Mouse (Mus musculus) limb, embryonic 15.5 days (tissue): Measurements from ENCODE around the gene Tmsb15l. TPM values are rescaled to one million over a fixed set of nuclear protein-coding genes. Genes with fewer than 3 reads are reported as not detected.

Experiments
- ATAC-seq: fragments of 200-750 bp; cut with Nextera tagmentation; 2 replicates; pipeline ENCODE4 v1.8.0; 2017; ENCODE audit warnings: low read depth, moderate TSS enrichment; ENCODE audit not compliant: insufficient number of reproducible peaks, low FRiP score, low TSS enrichment
- H3K27ac ChIP-seq: fragments of 300-500 bp; sonication (generic); 2 replicates; pipeline ENCODE4 v1.5.1; 2015; ENCODE audit warnings: moderate library complexity, mild to moderate bottlenecking, inconsistent platforms
- H3K27me3 ChIP-seq: fragments of 300-500 bp; sonication (generic); 2 replicates; pipeline ENCODE4 v1.6.1; 2015; ENCODE audit warnings: inconsistent platforms
- H3K36me3 ChIP-seq: fragments of 300-500 bp; sonication (generic); 2 replicates; pipeline ENCODE4 v1.6.1; 2015; ENCODE audit warnings: inconsistent platforms
- H3K4me1 ChIP-seq: fragments of 300-500 bp; sonication (generic); 2 replicates; pipeline ENCODE4 v1.6.1; 2015; ENCODE audit warnings: inconsistent platforms
- H3K4me2 ChIP-seq: fragments of 300-500 bp; sonication (generic); 2 replicates; pipeline ENCODE4 v1.6.1; 2015; ENCODE audit warnings: mild to moderate bottlenecking, inconsistent platforms
- H3K4me3 ChIP-seq: fragments of 300-500 bp; sonication (generic); 2 replicates; pipeline ENCODE4 v1.5.1; 2015; ENCODE audit warnings: mild to moderate bottlenecking, inconsistent platforms
- H3K9ac ChIP-seq: fragments of 300-500 bp; sonication (generic); 2 replicates; pipeline ENCODE4 v1.6.1; 2015; ENCODE audit warnings: inconsistent platforms
- H3K9me3 ChIP-seq: fragments of 300-500 bp; sonication (generic); 2 replicates; pipeline ENCODE4 v1.6.1; 2016; ENCODE audit warnings: inconsistent platforms
- WGBS: fragments of 180-500 bp; shearing (Covaris S2); methylation state at CpG from one replicate; pipeline ENCODE4 v1.1.7; 2015; 5-methylcytosine and 5-hydroxymethylcytosine counted together
- polyA plus RNA-seq: library from polyadenylated mRNA; unstranded; fragments of >200 nt; fragmentation: Nextera tagmentation; extraction: Ambion mirVana; gene quantifications from 2 replicates; pipeline ENCODE4 v1.2.1, GENCODE M21; 2015

The Tmsb15l gene
- 4.0 and 5.2 TPM in 2 replicates for polyA plus RNA-seq

- Histone ChIP-seq H3K27me3 (no peaks in the 10 kb centered on the region), H3K9ac (peak within 1 kb of the TSS; percentile 37; the same call in 1 of the 2 replicates), H3K4me3 (peak within 1 kb of the TSS; percentile 47), H3K9me3 (no peaks in the 10 kb centered on the region), H3K4me1 (no peaks in the 10 kb centered on the region), H3K4me2 (peak within 1 kb of the TSS; percentile 45), H3K36me3 (no peaks in the 10 kb centered on the region), H3K27ac (no peak within 1 kb of the TSS)
- ATAC-seq: peak; percentile 98
- 28% methylated on average over 15 of the region's 15 CpGs for WGBS
Measured at GRCm38 (mm10) chrX:136976424-136977084, at the start of gene Tmsb15l, which contains the start of gene Tmsb15b1. Tmsb15l (minus strand) TSS chrX:136976869. Tmsb15b1 (minus strand) TSS chrX:136976874.

- Histone ChIP-seq H3K27me3 (no peaks in the 10 kb centered on the region), H3K9ac (no peak overlapping the region), H3K4me3 (no peak overlapping the region), H3K27ac (no peak overlapping the region), H3K9me3 (no peaks in the 10 kb centered on the region), H3K4me1 (no peaks in the 10 kb centered on the region), H3K36me3 (no peaks in the 10 kb centered on the region), H3K4me2 (no peak overlapping the region)
- ATAC-seq: no peak
- WGBS: 21% methylated on average over 1 of the region's 1 CpGs
Measured at GRCm38 (mm10) chrX:137019310-137019709, 42.6 kb upstream of the Tmsb15l start.

GRCm38 (mm10) chrX:137017668-137018067 is 41.0 kb upstream of the Tmsb15l start:
- H3K9me3 ChIP-seq: no peaks in the 10 kb centered on the region
- no peak overlapping the region for H3K4me2 ChIP-seq
- no peaks in the 10 kb centered on the region for H3K4me1 ChIP-seq
- no peak overlapping the region for H3K4me3 ChIP-seq
- ATAC-seq: no peak
- H3K9ac ChIP-seq: no peak overlapping the region
- WGBS: 44% methylated on average over 1 of the region's 1 CpGs
- H3K36me3 ChIP-seq: no peaks in the 10 kb centered on the region
- H3K27ac ChIP-seq: no peak overlapping the region
- no peaks in the 10 kb centered on the region for H3K27me3 ChIP-seq

GRCm38 (mm10) chrX:137015099-137015709 is 38.5 kb upstream of the Tmsb15l start:
- no peak overlapping the region for H3K4me2 ChIP-seq
- H3K27me3 ChIP-seq: no peaks in the 10 kb centered on the region
- H3K36me3 ChIP-seq: no peaks in the 10 kb centered on the region; the same call in 1 of the 2 replicates
- H3K4me1 ChIP-seq: no peaks in the 10 kb centered on the region
- WGBS: 57% methylated on average over 6 of the region's 6 CpGs
- no peak overlapping the region for H3K9ac ChIP-seq
- no peak for ATAC-seq
- H3K27ac ChIP-seq: no peak overlapping the region
- H3K9me3 ChIP-seq: no peaks in the 10 kb centered on the region
- H3K4me3 ChIP-seq: no peak overlapping the region

- Histone ChIP-seq H3K27me3 (peaks cover 27% of the 10 kb centered on the region; the same call in 1 of the 2 replicates), H3K27ac (no peak overlapping the region), H3K36me3 (no peaks in the 10 kb centered on the region), H3K9me3 (no peaks in the 10 kb centered on the region), H3K4me3 (no peak overlapping the region), H3K4me1 (no peaks in the 10 kb centered on the region), H3K4me2 (no peak overlapping the region), H3K9ac (no peak overlapping the region)
- no peak for ATAC-seq
- 78% methylated on average over 2 of the region's 2 CpGs for WGBS
Measured at GRCm38 (mm10) chrX:136996256-136996655, 19.6 kb upstream of the Tmsb15l start.

GRCm38 (mm10) chrX:136993641-136994040 is 17.0 kb upstream of the Tmsb15l start:
- no peak for ATAC-seq
- 31% methylated on average over 14 of the region's 14 CpGs for WGBS
- no peak overlapping the region for H3K9ac ChIP-seq

GRCm38 (mm10) chrX:136992978-136993547 is 16.4 kb upstream of the Tmsb15l start, which contains the start of gene Zcchc18:
Zcchc18 (plus strand) TSS chrX:136993155.
- Histone ChIP-seq H3K4me1 (no peaks in the 10 kb centered on the region), H3K27me3 (peaks cover 29% of the 10 kb centered on the region; the same call in 1 of the 2 replicates), H3K4me3 (peak within 1 kb of the TSS; percentile 45), H3K27ac (no peak within 1 kb of the TSS), H3K36me3 (no peaks in the 10 kb centered on the region), H3K9me3 (no peaks in the 10 kb centered on the region), H3K9ac (0 out of 2 replicates have a peak within 1 kb of the TSS, but pooled peaks have one; percentile 10), H3K4me2 (peak within 1 kb of the TSS; percentile 59)
- ATAC-seq: peak; percentile 86; the same call in 1 of the 2 replicates
- 17% methylated on average over 26 of the region's 26 CpGs for WGBS

More at GRCm38 (mm10) chrX:136993641-136994040, 17.0 kb upstream of the Tmsb15l start:
- Histone ChIP-seq H3K27me3 (peaks cover 29% of the 10 kb centered on the region; the same call in 1 of the 2 replicates), H3K36me3 (no peaks in the 10 kb centered on the region), H3K4me1 (no peaks in the 10 kb centered on the region), H3K27ac (no peak overlapping the region), H3K9me3 (no peaks in the 10 kb centered on the region), H3K4me2 (peak overlapping the region; percentile 59), H3K4me3 (peak overlapping the region; percentile 45)

- 19% methylated on average over 19 of the region's 19 CpGs for WGBS
- ATAC-seq: no peak
Measured at GRCm38 (mm10) chrX:136992191-136992965, 15.7 kb upstream of the Tmsb15l start.

GRCm38 (mm10) chrX:136991274-136991673 is 14.6 kb upstream of the Tmsb15l start:
- Histone ChIP-seq H3K4me1 (no peaks in the 10 kb centered on the region), H3K27ac (no peak overlapping the region), H3K4me2 (no peak overlapping the region), H3K36me3 (no peaks in the 10 kb centered on the region), H3K4me3 (no peak overlapping the region), H3K27me3 (peaks cover 29% of the 10 kb centered on the region; the same call in 1 of the 2 replicates), H3K9ac (no peak overlapping the region), H3K9me3 (no peaks in the 10 kb centered on the region)
- no peak for ATAC-seq
- 77% methylated on average over 2 of the region's 2 CpGs for WGBS

More at GRCm38 (mm10) chrX:136992191-136992965, 15.7 kb upstream of the Tmsb15l start:
- Histone ChIP-seq H3K9ac (no peak overlapping the region), H3K4me2 (peak overlapping the region; percentile 59), H3K4me3 (peak overlapping the region; percentile 45), H3K9me3 (no peaks in the 10 kb centered on the region), H3K36me3 (no peaks in the 10 kb centered on the region), H3K27me3 (peaks cover 29% of the 10 kb centered on the region; the same call in 1 of the 2 replicates), H3K4me1 (no peaks in the 10 kb centered on the region), H3K27ac (no peak overlapping the region)

- Histone ChIP-seq H3K27me3 (0 out of 2 replicates have a peak, but pooled peaks cover 3% of the 10 kb centered on the region), H3K9ac (no peak overlapping the region), H3K4me3 (no peak overlapping the region), H3K4me2 (no peak overlapping the region), H3K36me3 (no peaks in the 10 kb centered on the region), H3K9me3 (no peaks in the 10 kb centered on the region), H3K27ac (no peak overlapping the region), H3K4me1 (no peaks in the 10 kb centered on the region)
- no peak for ATAC-seq
Measured at GRCm38 (mm10) chrX:136986039-136986438, 9.4 kb upstream of the Tmsb15l start.

GRCm38 (mm10) chrX:136978616-136979015 is 1.9 kb upstream of the Tmsb15l start:
- 0 out of 2 replicates have a peak, but pooled peaks cover 3% of the 10 kb centered on the region for H3K27me3 ChIP-seq
- H3K4me2 ChIP-seq: no peak overlapping the region

More at GRCm38 (mm10) chrX:136978616-136979015, 1.9 kb upstream of the Tmsb15l start:
- H3K9ac ChIP-seq: no peak overlapping the region
- H3K27ac ChIP-seq: no peak overlapping the region
- H3K9me3 ChIP-seq: no peaks in the 10 kb centered on the region
- no peak overlapping the region for H3K4me3 ChIP-seq
- no peak for ATAC-seq
- H3K4me1 ChIP-seq: no peaks in the 10 kb centered on the region
- H3K36me3 ChIP-seq: no peaks in the 10 kb centered on the region
